Mouse (Mus musculus): ENCODE results near the gene Tmem258.

- TF ChIP-seq CTCF (IDR thresholded peaks at IDR 0.05; ENCODE audit: low read depth) (no peak), EP300 (optimal IDR thresholded peaks at IDR 0.05) (no peak)
Measured at GRCm38 (mm10) chr19:10225767-10226166, 22.0 kb downstream of the Tmem258 start.
